Mouse (Mus musculus): ENCODE measurements around the gene Zfp970. TPM values are rescaled to one million over a fixed set of nuclear protein-coding genes. Genes with fewer than 3 reads are reported as not detected.
"Not testable (repeated sequence)": the region's sequence is repeated elsewhere in the genome, so short reads cannot be mapped to it uniquely, and the experiment has no call there.

Gene Zfp970
- polyA plus RNA-seq, 1 experiment, result 2.3 TPM

GRCm38 (mm10) chr2:177517746-177518145 is 53.2 kb downstream of the Zfp970 start:
- not testable (repeated sequence) for H3K4me1 ChIP-seq (replicated peaks; ENCODE audit: control insufficient read depth, insufficient read depth, low read length)
- WGBS, result 82% methylated on average over 9 of the region's 9 CpGs

GRCm38 (mm10) chr2:177518354-177518753 is 53.8 kb downstream of the Zfp970 start:
- 90% methylated on average over 7 of the region's 7 CpGs for WGBS
- not testable (repeated sequence) for H3K4me3 ChIP-seq (ENCODE audit: control insufficient read depth, insufficient read depth, low read length)

More at GRCm38 (mm10) chr2:177517746-177518145, 53.2 kb downstream of the Zfp970 start:
- not testable (repeated sequence) for H3K36me3 ChIP-seq (ENCODE audit: control insufficient read depth, insufficient read depth, low read length); H3K27me3 ChIP-seq (ENCODE audit: control insufficient read depth, insufficient read depth, low read length); H3K27ac ChIP-seq (ENCODE audit: control insufficient read depth, insufficient read depth, low read length); DNase-seq; H3K4me3 ChIP-seq (ENCODE audit: control insufficient read depth, insufficient read depth, low read length)

GRCm38 (mm10) chr2:177518960-177519359 is 54.4 kb downstream of the Zfp970 start:
- WGBS, result 100% methylated on average over 1 of the region's 1 CpGs
- not testable (repeated sequence) for H3K27me3 ChIP-seq (ENCODE audit: control insufficient read depth, insufficient read depth, low read length)

More at GRCm38 (mm10) chr2:177518354-177518753, 53.8 kb downstream of the Zfp970 start:
- not testable (repeated sequence) for H3K27ac ChIP-seq (ENCODE audit: control insufficient read depth, insufficient read depth, low read length); H3K36me3 ChIP-seq (ENCODE audit: control insufficient read depth, insufficient read depth, low read length); DNase-seq; H3K4me1 ChIP-seq (replicated peaks; ENCODE audit: control insufficient read depth, insufficient read depth, low read length); H3K27me3 ChIP-seq (ENCODE audit: control insufficient read depth, insufficient read depth, low read length)

GRCm38 (mm10) chr2:177520035-177520434 is 55.5 kb downstream of the Zfp970 start:
- no peak overlapping the region for H3K27ac ChIP-seq (ENCODE audit: control insufficient read depth, insufficient read depth, low read length)
- TF ChIP-seq CTCF (IDR thresholded peaks at IDR 0.05; ENCODE audit: borderline replicate concordance, control insufficient read depth, extremely low read depth, insufficient read depth, low read length, poor library complexity) (no peak), POLR2A (IDR thresholded peaks at IDR 0.05; ENCODE audit: control insufficient read depth, extremely low read depth, insufficient read depth, low read length, poor library complexity) (no peak)
- H3K4me1 ChIP-seq (replicated peaks; ENCODE audit: control insufficient read depth, insufficient read depth, low read length), result no peaks in the 10 kb centered on the region
- 76% methylated on average over 8 of the region's 8 CpGs for WGBS
- no peak overlapping the region for H3K4me3 ChIP-seq (ENCODE audit: control insufficient read depth, insufficient read depth, low read length)
- H3K36me3 ChIP-seq (ENCODE audit: control insufficient read depth, insufficient read depth, low read length), result no peaks in the 10 kb centered on the region
- H3K27me3 ChIP-seq (ENCODE audit: control insufficient read depth, insufficient read depth, low read length), result no peaks in the 10 kb centered on the region
- DNase-seq, result no peak

More at GRCm38 (mm10) chr2:177518960-177519359, 54.4 kb downstream of the Zfp970 start:
- not testable (repeated sequence) for H3K4me3 ChIP-seq (ENCODE audit: control insufficient read depth, insufficient read depth, low read length); H3K27ac ChIP-seq (ENCODE audit: control insufficient read depth, insufficient read depth, low read length); H3K4me1 ChIP-seq (replicated peaks; ENCODE audit: control insufficient read depth, insufficient read depth, low read length); H3K36me3 ChIP-seq (ENCODE audit: control insufficient read depth, insufficient read depth, low read length); DNase-seq

- Histone ChIP-seq H3K36me3 (ENCODE audit: control insufficient read depth, insufficient read depth, low read length) (no peaks in the 10 kb centered on the region), H3K4me3 (ENCODE audit: control insufficient read depth, insufficient read depth, low read length) (no peak overlapping the region), H3K27me3 (ENCODE audit: control insufficient read depth, insufficient read depth, low read length) (no peaks in the 10 kb centered on the region), H3K27ac (ENCODE audit: control insufficient read depth, insufficient read depth, low read length) (no peak overlapping the region), H3K4me1 (replicated peaks; ENCODE audit: control insufficient read depth, insufficient read depth, low read length) (no peaks in the 10 kb centered on the region)
- DNase-seq, result no peak
- WGBS, result 94% methylated on average over 20 of the region's 20 CpGs
- TF ChIP-seq POLR2A (IDR thresholded peaks at IDR 0.05; ENCODE audit: control insufficient read depth, extremely low read depth, insufficient read depth, low read length, poor library complexity), result no peak
- no peak for TF ChIP-seq CTCF (IDR thresholded peaks at IDR 0.05; ENCODE audit: borderline replicate concordance, control insufficient read depth, extremely low read depth, insufficient read depth, low read length, poor library complexity)
These were observed 58.5 kb downstream of the Zfp970 start for GRCm38 (mm10) chr2:177523061-177523460.

GRCm38 (mm10) chr2:177523674-177524073 is 59.1 kb downstream of the Zfp970 start:
- not testable (repeated sequence) for H3K36me3 ChIP-seq (ENCODE audit: control insufficient read depth, insufficient read depth, low read length); H3K4me3 ChIP-seq (ENCODE audit: control insufficient read depth, insufficient read depth, low read length); H3K4me1 ChIP-seq (replicated peaks; ENCODE audit: control insufficient read depth, insufficient read depth, low read length); DNase-seq; H3K27ac ChIP-seq (ENCODE audit: control insufficient read depth, insufficient read depth, low read length); H3K27me3 ChIP-seq (ENCODE audit: control insufficient read depth, insufficient read depth, low read length)
- 91% methylated on average over 6 of the region's 6 CpGs for WGBS

- not testable (repeated sequence) for H3K27me3 ChIP-seq (ENCODE audit: control insufficient read depth, insufficient read depth, low read length); DNase-seq; H3K4me3 ChIP-seq (ENCODE audit: control insufficient read depth, insufficient read depth, low read length); H3K4me1 ChIP-seq (replicated peaks; ENCODE audit: control insufficient read depth, insufficient read depth, low read length); H3K27ac ChIP-seq (ENCODE audit: control insufficient read depth, insufficient read depth, low read length); H3K36me3 ChIP-seq (ENCODE audit: control insufficient read depth, insufficient read depth, low read length)
- 95% methylated on average over 16 of the region's 16 CpGs for WGBS
These were observed 59.6 kb downstream of the Zfp970 start for GRCm38 (mm10) chr2:177524171-177524570.

Other genes starting within 250 kb of the Zfp970 start
- not detected in 2 replicates for gene Gm14409, start 197.7 kb upstream of the Zfp970 start, polyA plus RNA-seq (2012; rRNA removed)
- not detected in 2 replicates for gene Gm14412, start 140.4 kb upstream of the Zfp970 start, polyA plus RNA-seq (2012; rRNA removed)
- gene Gm14418, start 66.4 kb upstream of the Zfp970 start, polyA plus RNA-seq (2012; rRNA removed), result 0.49 and 0.78 TPM in 2 replicates
- 0.61 and 0.73 TPM in 2 replicates for gene Gm14403, start 33.5 kb downstream of the Zfp970 start, polyA plus RNA-seq (2012; rRNA removed)
- gene Gm14406, start 113.5 kb downstream of the Zfp970 start, polyA plus RNA-seq (2012; rRNA removed), result not detected in 2 replicates